Mouse (Mus musculus) mammary gland, adult 2 months (tissue): ENCODE measurements around the gene Srpx2. TPM values are rescaled to one million over a fixed set of nuclear protein-coding genes. Genes with fewer than 3 reads are reported as not detected.

Experiments used
- polyA plus RNA-seq: library from polyadenylated mRNA; depleted of rRNA; stranded (reverse); fragments of >200 nt; gene quantifications from 2 replicates; pipeline ENCODE4 v1.2.3, GENCODE M21; 2012; ENCODE audit warnings: low replicate concordance; rRNA removed

The Srpx2 gene
- polyA plus RNA-seq: 14.0 and 23.5 TPM in 2 replicates

GRCm38 (mm10) chrX:133908261-133908660 is at the start of gene Srpx2:
Gene Srpx2 (plus strand): TSS chrX:133908426.

GRCm38 (mm10) chrX:133898014-133898542 is 10.1 kb upstream of the Srpx2 start, which contains the start of gene Tspan6:
Gene Tspan6 (minus strand): TSS chrX:133898429.

GRCm38 (mm10) chrX:133981231-133982002 is 73.2 kb downstream of the Srpx2 start, which contains the start of gene Sytl4:
Gene Sytl4 (minus strand): TSS chrX:133981812.

Other genes starting within 250 kb of the Srpx2 start
- 4.3 and 4.6 TPM in 2 replicates for gene Pcdh19, start 219.4 kb upstream of the Srpx2 start, polyA plus RNA-seq
- gene Tnmd, start 57.4 kb upstream of the Srpx2 start, polyA plus RNA-seq: 0.57 TPM in 1 of 2 replicates, not detected in the other
- gene Tspan6, start 10.0 kb upstream of the Srpx2 start, polyA plus RNA-seq: 3.9 and 8.9 TPM in 2 replicates
- 0.55 and 1.3 TPM in 2 replicates for gene Sytl4, start 73.4 kb downstream of the Srpx2 start, polyA plus RNA-seq
- gene Cstf2, start 150.8 kb downstream of the Srpx2 start, polyA plus RNA-seq: 9.7 and 14.6 TPM in 2 replicates